Mouse (Mus musculus): ENCODE data around the gene Atp1b1. TPM values are rescaled to one million over a fixed set of nuclear protein-coding genes. Genes with fewer than 3 reads are reported as not detected.

Gene Atp1b1
- polyA plus RNA-seq, 2 experiments: 6.5 to 7.9 TPM

DNA sequence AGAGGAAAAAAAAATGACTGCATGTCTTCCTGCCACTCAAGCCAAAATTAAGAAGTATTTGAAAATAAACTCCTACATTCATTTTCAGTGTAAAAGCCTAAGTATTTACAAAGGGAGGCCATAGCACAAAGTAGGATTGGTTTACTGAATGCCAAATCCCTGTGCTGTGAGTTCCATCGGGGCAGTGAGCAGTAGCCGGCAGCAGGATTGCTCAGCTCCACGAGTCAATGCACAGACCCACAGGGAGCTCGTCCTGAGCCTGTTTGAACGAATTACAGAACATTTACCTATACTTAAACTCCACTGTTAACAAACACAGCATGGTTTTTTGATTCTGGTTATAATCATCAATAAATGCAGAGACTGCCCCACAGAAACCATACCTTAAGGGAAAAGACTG lies 25.5 kb downstream of the Atp1b1 start:
- no peak overlapping the region for H3K9ac ChIP-seq (replicated peaks)
- H3K9me3 ChIP-seq (ENCODE audit: control insufficient read depth, low read length): no peaks in the 10 kb centered on the region
- H3K4me3 ChIP-seq (ENCODE audit: insufficient read depth in 1 of 2, low read depth in 2 of 2, low read length in 2 of 2): no peak overlapping the region
- no peaks in the 10 kb centered on the region for H3K27me3 ChIP-seq (ENCODE audit: control insufficient read depth, insufficient read depth, low read length)
- H3K36me3 ChIP-seq (replicated peaks; ENCODE audit: control insufficient read depth, insufficient read depth, low read depth): no peaks in the 10 kb centered on the region
- H3K4me2 ChIP-seq (ENCODE audit: low read depth): no peak overlapping the region
- ATAC-seq (ENCODE audit: insufficient read depth) (no peak), DNase-seq (ENCODE audit: low read depth in 3 of 3, low spot score in 3 of 3) (no peak)
- WGBS (ENCODE audit: insufficient replicate concordance): 69% methylated on average over 5 of the region's 5 CpGs
- no peak for TF ChIP-seq CTCF (IDR thresholded peaks at IDR 0.05; ENCODE audit: low read depth)
- no peak for TF ChIP-seq EP300 (IDR thresholded peaks at IDR 0.05; ENCODE audit: low read depth)
- H3K4me1 ChIP-seq (replicated peaks; ENCODE audit: control insufficient read depth in 2 of 2, insufficient read depth in 2 of 2, low read length in 1 of 2): no peaks in the 10 kb centered on the region
- no peak overlapping the region for H3K27ac ChIP-seq

DNA sequence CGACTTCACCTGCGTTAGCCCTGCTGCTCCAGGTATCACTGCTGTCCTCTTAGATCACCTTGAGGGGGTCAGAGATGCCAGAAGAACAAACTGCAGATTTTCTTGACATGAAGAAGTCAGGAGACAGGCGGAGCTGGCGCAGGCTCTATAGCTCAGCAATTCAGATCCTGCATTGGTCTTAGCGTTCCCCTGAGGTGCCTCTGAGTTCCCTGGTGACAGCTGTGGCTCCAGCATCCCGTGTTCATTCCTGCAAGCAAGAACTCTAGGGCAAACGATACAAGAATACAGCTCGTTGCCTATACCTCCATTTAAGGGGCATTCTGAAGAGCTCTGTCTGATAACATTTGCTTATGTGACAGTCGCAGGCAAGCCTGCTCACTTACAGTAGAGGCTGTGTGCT lies 29.5 kb downstream of the Atp1b1 start:
- H3K36me3 ChIP-seq (replicated peaks; ENCODE audit: control insufficient read depth, insufficient read depth, low read depth): no peaks in the 10 kb centered on the region
- no peak for DNase-seq (ENCODE audit: low read depth in 3 of 3, low spot score in 3 of 3)
- 77% methylated on average over 9 of the region's 9 CpGs for WGBS (ENCODE audit: insufficient replicate concordance)
- no peak for ATAC-seq (ENCODE audit: insufficient read depth)
- H3K27me3 ChIP-seq (ENCODE audit: control insufficient read depth, insufficient read depth, low read length): no peaks in the 10 kb centered on the region
- no peaks in the 10 kb centered on the region for H3K9me3 ChIP-seq (ENCODE audit: control insufficient read depth, low read length)
- H3K4me2 ChIP-seq (ENCODE audit: low read depth): no peak overlapping the region
- TF ChIP-seq CTCF (IDR thresholded peaks at IDR 0.05; ENCODE audit: low read depth) (no peak), EP300 (IDR thresholded peaks at IDR 0.05; ENCODE audit: low read depth) (no peak)
- H3K4me3 ChIP-seq (ENCODE audit: insufficient read depth in 1 of 2, low read depth in 2 of 2, low read length in 2 of 2): no peak overlapping the region
- H3K4me1 ChIP-seq (replicated peaks; ENCODE audit: control insufficient read depth in 2 of 2, insufficient read depth in 2 of 2, low read length in 1 of 2): no peaks in the 10 kb centered on the region
- no peak overlapping the region for H3K9ac ChIP-seq (replicated peaks)
- no peak overlapping the region for H3K27ac ChIP-seq

DNA sequence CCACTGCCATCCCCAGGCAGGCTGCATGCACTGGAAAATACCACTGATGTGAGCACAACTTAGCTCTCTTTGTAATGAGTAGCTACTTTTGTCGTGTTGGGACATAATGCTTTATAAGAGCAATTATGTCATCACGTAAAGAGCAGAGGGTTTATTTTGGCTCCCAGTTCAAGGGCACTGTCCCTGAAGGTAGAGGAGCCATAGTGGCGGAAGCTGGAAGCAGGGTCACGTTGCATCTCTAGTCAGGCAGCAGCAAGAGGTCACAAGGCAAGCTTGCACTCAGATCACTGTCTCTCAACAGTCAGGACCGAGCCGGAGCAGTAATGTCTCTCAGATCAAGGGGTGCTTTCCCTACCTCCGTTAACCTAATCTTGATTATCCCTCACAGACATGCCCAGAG lies 30.4 kb downstream of the Atp1b1 start:
- Histone ChIP-seq H3K4me1 (replicated peaks; ENCODE audit: control insufficient read depth in 2 of 2, insufficient read depth in 2 of 2, low read length in 1 of 2) (no peaks in the 10 kb centered on the region), H3K9me3 (ENCODE audit: control insufficient read depth, low read length) (no peaks in the 10 kb centered on the region), H3K4me2 (ENCODE audit: low read depth) (no peak overlapping the region), H3K27ac (no peak overlapping the region), H3K9ac (replicated peaks) (no peak overlapping the region), H3K27me3 (ENCODE audit: control insufficient read depth, insufficient read depth, low read length) (no peaks in the 10 kb centered on the region), H3K36me3 (replicated peaks; ENCODE audit: control insufficient read depth, insufficient read depth, low read depth) (no peaks in the 10 kb centered on the region), H3K4me3 (ENCODE audit: insufficient read depth in 1 of 2, low read depth in 2 of 2, low read length in 2 of 2) (no peak overlapping the region)
- 62% methylated on average over 7 of the region's 7 CpGs for WGBS (ENCODE audit: insufficient replicate concordance)
- ATAC-seq (ENCODE audit: insufficient read depth) (no peak), DNase-seq (ENCODE audit: low read depth in 3 of 3, low spot score in 3 of 3) (no peak)
- no peak for TF ChIP-seq EP300 (IDR thresholded peaks at IDR 0.05; ENCODE audit: low read depth)
- TF ChIP-seq CTCF (IDR thresholded peaks at IDR 0.05; ENCODE audit: low read depth): no peak

DNA sequence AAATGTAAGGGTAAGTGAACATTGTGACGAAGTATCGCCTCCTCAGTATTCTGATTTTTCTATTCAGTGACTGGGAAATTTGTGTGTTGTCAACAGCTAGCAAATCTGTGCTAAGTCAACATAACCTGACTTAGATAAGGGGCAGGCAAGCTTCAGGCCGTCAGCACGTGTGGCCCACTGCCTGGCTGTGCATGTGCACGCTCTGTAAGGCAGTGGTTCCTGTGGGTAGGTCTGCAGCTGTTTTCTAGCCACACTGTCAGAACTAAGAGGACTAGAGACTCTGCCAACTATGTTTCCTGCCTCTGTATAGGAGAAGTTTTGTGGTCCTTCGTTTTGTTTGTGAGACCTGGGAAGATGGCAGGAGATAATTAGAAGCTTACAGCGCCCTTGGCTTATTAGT lies 31.9 kb downstream of the Atp1b1 start:
- Histone ChIP-seq H3K4me1 (replicated peaks; ENCODE audit: control insufficient read depth in 2 of 2, insufficient read depth in 2 of 2, low read length in 1 of 2) (no peaks in the 10 kb centered on the region), H3K9me3 (ENCODE audit: control insufficient read depth, low read length) (no peaks in the 10 kb centered on the region), H3K27me3 (ENCODE audit: control insufficient read depth, insufficient read depth, low read length) (no peaks in the 10 kb centered on the region), H3K36me3 (replicated peaks; ENCODE audit: control insufficient read depth, insufficient read depth, low read depth) (no peaks in the 10 kb centered on the region), H3K27ac (no peak overlapping the region), H3K4me2 (ENCODE audit: low read depth) (no peak overlapping the region), H3K4me3 (ENCODE audit: insufficient read depth in 1 of 2, low read depth in 2 of 2, low read length in 2 of 2) (no peak overlapping the region), H3K9ac (replicated peaks) (no peak overlapping the region)
- WGBS (ENCODE audit: insufficient replicate concordance): 51% methylated on average over 7 of the region's 7 CpGs
- no peak for DNase-seq (ENCODE audit: low read depth in 3 of 3, low spot score in 3 of 3)
- TF ChIP-seq EP300 (IDR thresholded peaks at IDR 0.05; ENCODE audit: low read depth) (no peak), CTCF (IDR thresholded peaks at IDR 0.05; ENCODE audit: low read depth) (no peak)
- ATAC-seq (ENCODE audit: insufficient read depth): no peak

DNA sequence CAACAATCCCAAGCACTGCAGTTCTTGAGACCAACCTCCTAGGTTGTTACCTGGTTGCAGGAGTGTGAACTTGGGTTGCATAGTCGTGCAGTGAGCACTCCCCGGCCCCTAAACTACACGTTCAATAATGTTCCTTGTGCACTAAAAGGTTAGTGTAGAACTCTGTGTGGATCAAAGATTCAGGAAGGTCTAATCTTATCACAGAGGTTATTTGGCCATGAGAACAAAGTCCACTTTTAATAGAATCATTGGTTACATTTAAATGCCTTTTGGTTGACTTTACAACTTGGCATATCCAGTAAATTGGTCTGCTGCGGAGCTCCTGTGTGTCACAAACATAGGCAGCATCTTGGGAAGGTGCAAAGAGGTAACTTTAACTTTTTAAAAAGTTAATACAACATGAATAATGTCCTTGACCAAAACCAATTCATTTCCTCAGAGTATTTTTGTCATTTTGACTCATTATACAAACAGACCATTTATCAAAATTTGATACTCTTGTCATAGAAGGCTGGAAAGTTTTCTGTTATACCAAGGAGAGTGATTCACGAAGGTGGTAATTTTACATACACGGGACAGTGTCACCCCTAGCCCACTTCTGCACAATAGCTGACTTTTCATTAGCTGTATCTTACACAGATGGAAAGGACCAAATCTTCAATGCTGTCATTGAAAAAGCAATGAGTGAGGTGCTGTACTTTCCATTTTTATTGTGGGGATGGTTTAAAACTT lies 37.4 kb downstream of the Atp1b1 start:
- no peak for DNase-seq (ENCODE audit: low read depth in 3 of 3, low spot score in 3 of 3)
- no peaks in the 10 kb centered on the region for H3K9me3 ChIP-seq (ENCODE audit: control insufficient read depth, low read length)
- no peaks in the 10 kb centered on the region for H3K27me3 ChIP-seq (ENCODE audit: control insufficient read depth, insufficient read depth, low read length)
- WGBS (ENCODE audit: insufficient replicate concordance): 53% methylated on average over 6 of the region's 6 CpGs
- no peak overlapping the region for H3K27ac ChIP-seq
- H3K4me1 ChIP-seq (replicated peaks; ENCODE audit: control insufficient read depth in 2 of 2, insufficient read depth in 2 of 2, low read length in 1 of 2): peaks cover 0 to 9% of the 10 kb centered on the region in 2 experiments; a peak in 2 of 4 replicates
- no peak for ATAC-seq (ENCODE audit: insufficient read depth)
- no peak overlapping the region for H3K9ac ChIP-seq (replicated peaks)
- H3K4me2 ChIP-seq (ENCODE audit: low read depth): no peak overlapping the region
- TF ChIP-seq EP300 (IDR thresholded peaks at IDR 0.05; ENCODE audit: low read depth) (no peak), CTCF (IDR thresholded peaks at IDR 0.05; ENCODE audit: low read depth) (no peak)
- H3K4me3 ChIP-seq (ENCODE audit: insufficient read depth in 1 of 2, low read depth in 2 of 2, low read length in 2 of 2): no peak overlapping the region
- H3K36me3 ChIP-seq (replicated peaks; ENCODE audit: control insufficient read depth, insufficient read depth, low read depth): no peaks in the 10 kb centered on the region
